Mouse (Mus musculus) limb, embryonic 11.5 days (tissue): ENCODE results near the gene 9530003J23Rik. TPM values are rescaled to one million over a fixed set of nuclear protein-coding genes. Genes with fewer than 3 reads are reported as not detected.

Experiments used
- ATAC-seq: fragments of 200-750 bp; cut with Nextera tagmentation; 2 replicates; pipeline ENCODE4 v1.8.0; 2017; ENCODE audit warnings: low read depth; ENCODE audit not compliant: insufficient number of reproducible peaks, low FRiP score, low TSS enrichment
- DNase-seq: peaks from one replicate; pipeline ENCODE4 v3.0.0-alpha.2; 2015; ENCODE audit warnings: low spot score
- H3K27ac ChIP-seq: fragments of 300-500 bp; sonication (generic); replicated peaks from 2 replicates; pipeline ENCODE4 v1.5.1; 2014; ENCODE audit warnings: low read depth, mild to moderate bottlenecking, low read length
- H3K27me3 ChIP-seq: fragments of 300-500 bp; sonication (generic); 2 replicates; pipeline ENCODE4 v1.6.1; 2014; ENCODE audit warnings: mild to moderate bottlenecking, low read length, mixed read lengths; ENCODE audit not compliant: control insufficient read depth, insufficient read depth
- H3K36me3 ChIP-seq: fragments of 300-500 bp; sonication (generic); 2 replicates; pipeline ENCODE4 v1.6.1; 2014; ENCODE audit warnings: mild to moderate bottlenecking, low read length, moderate library complexity, mixed read lengths; ENCODE audit not compliant: control insufficient read depth, insufficient read depth
- H3K4me1 ChIP-seq: fragments of 300-500 bp; sonication (generic); 2 replicates; pipeline ENCODE4 v1.6.1; 2014; ENCODE audit warnings: low read length, mixed read lengths; ENCODE audit not compliant: control insufficient read depth, insufficient read depth
- H3K4me2 ChIP-seq: fragments of 300-500 bp; sonication (generic); 2 replicates; pipeline ENCODE4 v1.6.1; 2014; ENCODE audit warnings: low read depth, mild to moderate bottlenecking, moderate library complexity; ENCODE audit not compliant: severe bottlenecking
- H3K4me3 ChIP-seq: fragments of 300-500 bp; sonication (generic); 2 replicates; pipeline ENCODE4 v1.5.1; 2014; ENCODE audit warnings: low read depth, low read length
- H3K9ac ChIP-seq: fragments of 300-500 bp; sonication (generic); 2 replicates; pipeline ENCODE4 v1.6.1; 2014; ENCODE audit warnings: mild to moderate bottlenecking, low read length
- H3K9me3 ChIP-seq: fragments of 300-500 bp; sonication (generic); 2 replicates; pipeline ENCODE4 v1.6.1; 2016; ENCODE audit warnings: low read length; ENCODE audit not compliant: control insufficient read depth
- WGBS: fragments of 180-500 bp; shearing (Covaris S2); extraction: QIAGEN DNeasy Blood & Tissue Kit; methylation state at CpG from one replicate; pipeline ENCODE4 v1.1.7; 2014; 5-methylcytosine and 5-hydroxymethylcytosine counted together
- polyA plus RNA-seq: library from polyadenylated mRNA; unstranded; fragments of >200 nt; fragmentation: Nextera tagmentation; extraction: Ambion mirVana; gene quantifications from 2 replicates; pipeline ENCODE4 v1.2.1, GENCODE M21; 2014

The 9530003J23Rik gene
- polyA plus RNA-seq, 1 experiment from 2014 or later: 0.23 TPM

GRCm38 (mm10) chr10:117208221-117208620 lies 30.3 kb downstream of the 9530003J23Rik start:
- no peak overlapping the region for H3K27ac ChIP-seq
- H3K36me3 ChIP-seq: peaks cover 2% of the 10 kb centered on the region; the same call in 1 of the 2 replicates
- WGBS: 83% methylated on average over 15 of the region's 15 CpGs
- no peak overlapping the region for H3K4me2 ChIP-seq
- H3K9ac ChIP-seq: no peak overlapping the region
- no peaks in the 10 kb centered on the region for H3K27me3 ChIP-seq
- ATAC-seq (no peak), DNase-seq (no peak)
- no peaks in the 10 kb centered on the region for H3K9me3 ChIP-seq
- no peaks in the 10 kb centered on the region for H3K4me1 ChIP-seq
- H3K4me3 ChIP-seq: no peak overlapping the region

GRCm38 (mm10) chr10:117206070-117206469 lies 32.4 kb downstream of the 9530003J23Rik start:
- no peak overlapping the region for H3K27ac ChIP-seq
- no peak for DNase-seq
- no peaks in the 10 kb centered on the region for H3K9me3 ChIP-seq
- H3K27me3 ChIP-seq: no peaks in the 10 kb centered on the region
- H3K4me1 ChIP-seq: no peaks in the 10 kb centered on the region
- 91% methylated on average over 3 of the region's 3 CpGs for WGBS
- H3K4me2 ChIP-seq: no peak overlapping the region
- H3K4me3 ChIP-seq: no peak overlapping the region
- no peak for ATAC-seq
- no peaks in the 10 kb centered on the region for H3K36me3 ChIP-seq
- H3K9ac ChIP-seq: no peak overlapping the region

GRCm38 (mm10) chr10:117203558-117203981 lies 34.9 kb downstream of the 9530003J23Rik start:
- no peaks in the 10 kb centered on the region for H3K27me3 ChIP-seq
- H3K9ac ChIP-seq: no peak overlapping the region
- WGBS: 67% methylated on average over 2 of the region's 2 CpGs
- H3K4me2 ChIP-seq: no peak overlapping the region
- no peaks in the 10 kb centered on the region for H3K36me3 ChIP-seq
- H3K4me1 ChIP-seq: no peaks in the 10 kb centered on the region
- H3K9me3 ChIP-seq: no peaks in the 10 kb centered on the region
- H3K4me3 ChIP-seq: no peak overlapping the region
- DNase-seq (no peak), ATAC-seq (0 out of 2 replicates have a peak, but pooled peaks have one; percentile 45)
- H3K27ac ChIP-seq: no peak overlapping the region; the same call in 1 of the 2 replicates

- no peak overlapping the region; the same call in 1 of the 2 replicates for H3K27ac ChIP-seq
- no peak overlapping the region for H3K4me2 ChIP-seq
- WGBS: 80% methylated on average over 17 of the region's 17 CpGs
- H3K27me3 ChIP-seq: no peaks in the 10 kb centered on the region
- H3K9ac ChIP-seq: no peak overlapping the region
- H3K4me3 ChIP-seq: no peak overlapping the region
- H3K36me3 ChIP-seq: no peaks in the 10 kb centered on the region
- ATAC-seq: no peak
- no peak for DNase-seq
- H3K4me1 ChIP-seq: no peaks in the 10 kb centered on the region
- H3K9me3 ChIP-seq: no peaks in the 10 kb centered on the region
These were observed 35.4 kb downstream of the 9530003J23Rik start for GRCm38 (mm10) chr10:117202981-117203557.

- no peaks in the 10 kb centered on the region for H3K4me1 ChIP-seq
- no peak overlapping the region for H3K4me2 ChIP-seq
- WGBS: 63% methylated on average over 3 of the region's 3 CpGs
- H3K9ac ChIP-seq: no peak overlapping the region
- H3K27me3 ChIP-seq: no peaks in the 10 kb centered on the region
- no peaks in the 10 kb centered on the region for H3K36me3 ChIP-seq
- no peak overlapping the region for H3K4me3 ChIP-seq
- ATAC-seq (no peak), DNase-seq (no peak)
- H3K9me3 ChIP-seq: no peaks in the 10 kb centered on the region
- no peak overlapping the region for H3K27ac ChIP-seq
These were observed 38.8 kb downstream of the 9530003J23Rik start for GRCm38 (mm10) chr10:117199701-117200100.

GRCm38 (mm10) chr10:117196696-117197095 lies 41.8 kb downstream of the 9530003J23Rik start:
- Histone ChIP-seq H3K4me1 (no peaks in the 10 kb centered on the region), H3K4me3 (no peak overlapping the region), H3K9me3 (no peaks in the 10 kb centered on the region), H3K36me3 (no peaks in the 10 kb centered on the region), H3K4me2 (no peak overlapping the region), H3K27me3 (no peaks in the 10 kb centered on the region), H3K9ac (no peak overlapping the region), H3K27ac (no peak overlapping the region)
- ATAC-seq (no peak), DNase-seq (no peak)
- WGBS: 89% methylated on average over 3 of the region's 3 CpGs

- Histone ChIP-seq H3K27me3 (no peaks in the 10 kb centered on the region), H3K4me3 (no peak overlapping the region), H3K4me1 (no peaks in the 10 kb centered on the region), H3K4me2 (no peak overlapping the region), H3K9me3 (no peaks in the 10 kb centered on the region), H3K36me3 (no peaks in the 10 kb centered on the region), H3K27ac (no peak overlapping the region), H3K9ac (no peak overlapping the region)
- DNase-seq (no peak), ATAC-seq (no peak)
- WGBS: 92% methylated on average over 4 of the region's 4 CpGs
These were observed 42.8 kb downstream of the 9530003J23Rik start for GRCm38 (mm10) chr10:117195748-117196147.

- WGBS: 94% methylated on average over 12 of the region's 12 CpGs
- ATAC-seq (no peak), DNase-seq (no peak)
- no peak overlapping the region for H3K4me2 ChIP-seq
- H3K9ac ChIP-seq: no peak overlapping the region
- no peaks in the 10 kb centered on the region for H3K36me3 ChIP-seq
- H3K27me3 ChIP-seq: no peaks in the 10 kb centered on the region
- H3K9me3 ChIP-seq: no peaks in the 10 kb centered on the region
- no peak overlapping the region for H3K4me3 ChIP-seq
- no peaks in the 10 kb centered on the region for H3K4me1 ChIP-seq
- no peak overlapping the region for H3K27ac ChIP-seq
These were observed 43.5 kb downstream of the 9530003J23Rik start for GRCm38 (mm10) chr10:117195005-117195404.

- no peak overlapping the region for H3K4me3 ChIP-seq
- 64% methylated on average over 5 of the region's 5 CpGs for WGBS
- H3K4me1 ChIP-seq: no peaks in the 10 kb centered on the region
- ATAC-seq: no peak
- H3K36me3 ChIP-seq: no peaks in the 10 kb centered on the region
- no peak overlapping the region for H3K9ac ChIP-seq
- H3K27ac ChIP-seq: no peak overlapping the region
- no peak overlapping the region for H3K4me2 ChIP-seq
- H3K9me3 ChIP-seq: no peaks in the 10 kb centered on the region
- no peak for DNase-seq
- H3K27me3 ChIP-seq: no peaks in the 10 kb centered on the region
These were observed 45.1 kb downstream of the 9530003J23Rik start for GRCm38 (mm10) chr10:117193364-117193763.
